Mouse (Mus musculus) erythroblast, embryonic 14.5 days (primary cell): ENCODE measurements around the gene Rnf207.

Experiments used
- GATA1 ChIP-seq: IDR thresholded peaks from 2 replicates; pipeline ENCODE4 v1.6.1; 2012; ENCODE audit warnings: low read length, inconsistent platforms, mixed read lengths
- TAL1 ChIP-seq: IDR thresholded peaks from 3 replicates; pipeline ENCODE4 v1.6.1; 2012; ENCODE audit warnings: low read length, inconsistent platforms, mixed read lengths

- TF ChIP-seq GATA1 (no peak), TAL1 (no peak)
These were observed 24.4 kb downstream of the Rnf207 start for GRCm38 (mm10) chr4:152294188-152294929.
